Mouse (Mus musculus) bone marrow macrophage, adult 2 months (primary cell): Measurements from ENCODE around the gene Snap25. TPM values are rescaled to one million over a fixed set of nuclear protein-coding genes. Genes with fewer than 3 reads are reported as not detected.

Experiments
- H3K27ac ChIP-seq: 2 replicates; pipeline ENCODE4 v1.5.1; 2012; ENCODE audit warnings: low read depth, low read length; ENCODE audit not compliant: insufficient read depth
- H3K4me1 ChIP-seq: 2 replicates; pipeline ENCODE4 v1.6.1; 2012; ENCODE audit warnings: low read length; ENCODE audit not compliant: control insufficient read depth, insufficient read depth
- H3K4me3 ChIP-seq: 2 replicates; pipeline ENCODE4 v1.5.1; 2012; ENCODE audit warnings: mild to moderate bottlenecking, low read length, moderate library complexity; ENCODE audit not compliant: insufficient read depth
- CTCF ChIP-seq: IDR thresholded peaks from 2 replicates; pipeline ENCODE4 v1.5.1; 2012; ENCODE audit warnings: low read depth, mild to moderate bottlenecking, low read length, moderate library complexity
- POLR2A ChIP-seq: IDR thresholded peaks from 2 replicates; pipeline ENCODE4 v1.6.1; 2012; ENCODE audit warnings: mild to moderate bottlenecking, low read depth, low read length, borderline replicate concordance
- polyA plus RNA-seq: library from polyadenylated mRNA; stranded (reverse); fragments of >200 nt; gene quantifications from 2 replicates; pipeline ENCODE4 v1.2.4, GENCODE M21; 2012; ENCODE audit not compliant: missing spikeins, insufficient read depth, insufficient read length

The Snap25 gene
- polyA plus RNA-seq = not detected in 2 replicates

GRCm38 (mm10) chr2:136713299-136713758 is at the start of gene Snap25:
TSS of gene Snap25 (plus strand) at chr2:136713453.
- H3K27ac ChIP-seq = no peak within 1 kb of the TSS
- no peak within 1 kb of the TSS for H3K4me3 ChIP-seq
- TF ChIP-seq CTCF (no peak), POLR2A (no peak)
- no peaks in the 10 kb centered on the region for H3K4me1 ChIP-seq

DNA sequence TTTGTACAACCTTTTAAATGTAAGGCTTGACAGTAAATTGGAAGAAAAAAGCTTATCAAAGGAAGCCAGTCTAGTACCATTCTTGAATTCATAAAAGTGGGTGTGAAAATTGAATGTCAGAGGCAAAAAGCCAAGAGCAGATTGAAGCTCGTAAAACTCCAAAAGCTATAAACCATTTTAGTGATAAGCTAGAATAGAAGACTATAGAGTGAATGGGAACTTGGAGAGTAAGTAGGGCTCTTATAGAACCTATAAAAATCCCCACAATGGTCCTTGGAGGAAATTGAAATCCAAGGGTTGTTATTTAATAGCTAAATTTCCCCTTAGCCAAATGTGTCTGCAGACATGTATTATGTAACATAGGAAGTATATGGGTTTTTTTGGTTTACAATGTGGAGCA is 46.3 kb upstream of the Snap25 start:
- TF ChIP-seq POLR2A (no peak), CTCF (no peak)
- no peak overlapping the region for H3K27ac ChIP-seq
- H3K4me1 ChIP-seq = no peaks in the 10 kb centered on the region
- H3K4me3 ChIP-seq = no peak overlapping the region

GRCm38 (mm10) chr2:136669183-136669582 is 44.1 kb upstream of the Snap25 start:
- H3K27ac ChIP-seq = no peak overlapping the region
- TF ChIP-seq CTCF (no peak), POLR2A (no peak)

GRCm38 (mm10) chr2:136669665-136670064 is 43.6 kb upstream of the Snap25 start:
- no peak overlapping the region for H3K27ac ChIP-seq
- H3K4me1 ChIP-seq = no peaks in the 10 kb centered on the region
- TF ChIP-seq POLR2A = no peak
- TF ChIP-seq CTCF = no peak
- no peak overlapping the region for H3K4me3 ChIP-seq

More at GRCm38 (mm10) chr2:136669183-136669582, 44.1 kb upstream of the Snap25 start:
- H3K4me3 ChIP-seq = no peak overlapping the region
- no peaks in the 10 kb centered on the region for H3K4me1 ChIP-seq

DNA sequence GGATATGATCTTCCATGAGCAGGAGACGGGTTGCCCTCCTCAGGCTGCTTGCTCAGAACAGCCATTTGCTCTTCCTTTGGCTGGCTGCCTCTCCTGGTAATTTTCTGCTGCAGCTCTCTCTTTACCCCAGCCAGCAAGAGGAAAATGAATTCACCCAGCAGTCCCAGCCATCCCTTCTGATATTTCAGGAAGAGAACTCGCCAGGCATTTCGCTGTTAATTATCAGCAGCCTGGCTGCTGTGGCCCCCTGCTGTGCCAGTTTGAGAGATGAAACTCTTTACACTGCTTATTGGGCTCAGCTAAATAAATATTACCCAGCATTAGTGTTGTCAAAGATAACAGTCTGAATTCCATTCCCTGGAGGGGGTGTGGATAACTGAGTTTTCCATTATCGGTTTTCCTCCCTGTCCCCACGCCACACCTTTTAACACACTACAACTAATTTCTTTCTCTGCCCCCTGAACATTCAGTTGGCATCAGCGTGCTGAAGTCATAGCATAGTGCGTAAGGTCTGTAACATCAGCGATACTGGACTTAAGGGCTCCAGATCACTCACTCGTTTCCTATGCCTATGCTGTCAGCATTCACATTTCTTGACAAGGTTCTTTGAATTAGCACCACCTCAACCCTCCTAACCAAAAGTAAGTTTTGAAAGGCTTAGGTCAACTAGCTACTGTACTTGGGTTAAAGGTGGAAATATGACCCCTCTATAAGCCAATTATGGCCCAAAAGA is 42.5 kb upstream of the Snap25 start:
- Histone ChIP-seq H3K4me3 (no peak overlapping the region), H3K27ac (no peak overlapping the region), H3K4me1 (no peaks in the 10 kb centered on the region)
- TF ChIP-seq POLR2A (no peak), CTCF (no peak)

- Histone ChIP-seq H3K27ac (no peak overlapping the region), H3K4me3 (no peak overlapping the region), H3K4me1 (peaks cover 11% of the 10 kb centered on the region)
- TF ChIP-seq CTCF (no peak), POLR2A (no peak)
Observed at GRCm38 (mm10) chr2:136674077-136674757, 39.0 kb upstream of the Snap25 start.

DNA sequence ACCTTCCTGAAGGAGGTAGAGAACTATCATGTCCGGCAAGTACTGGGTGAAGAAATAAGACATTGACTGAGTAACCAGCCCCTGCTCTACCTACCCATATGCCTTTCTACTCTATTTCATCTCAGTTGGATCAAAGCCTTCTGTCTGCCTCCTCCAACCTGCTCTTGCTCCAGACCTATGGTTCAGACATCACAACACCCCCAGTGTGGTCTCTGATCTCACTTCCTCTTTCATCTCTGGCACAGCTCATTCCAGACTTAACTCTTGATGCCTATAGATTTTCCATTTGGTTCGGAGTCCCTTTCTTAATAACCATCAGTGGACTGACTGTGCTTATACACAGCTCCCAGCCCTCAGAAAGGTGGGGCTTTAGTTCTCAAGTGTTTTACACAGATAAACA is 37.1 kb upstream of the Snap25 start:
- Histone ChIP-seq H3K27ac (no peak overlapping the region), H3K4me3 (no peak overlapping the region), H3K4me1 (peaks cover 17% of the 10 kb centered on the region)
- TF ChIP-seq CTCF = no peak

DNA sequence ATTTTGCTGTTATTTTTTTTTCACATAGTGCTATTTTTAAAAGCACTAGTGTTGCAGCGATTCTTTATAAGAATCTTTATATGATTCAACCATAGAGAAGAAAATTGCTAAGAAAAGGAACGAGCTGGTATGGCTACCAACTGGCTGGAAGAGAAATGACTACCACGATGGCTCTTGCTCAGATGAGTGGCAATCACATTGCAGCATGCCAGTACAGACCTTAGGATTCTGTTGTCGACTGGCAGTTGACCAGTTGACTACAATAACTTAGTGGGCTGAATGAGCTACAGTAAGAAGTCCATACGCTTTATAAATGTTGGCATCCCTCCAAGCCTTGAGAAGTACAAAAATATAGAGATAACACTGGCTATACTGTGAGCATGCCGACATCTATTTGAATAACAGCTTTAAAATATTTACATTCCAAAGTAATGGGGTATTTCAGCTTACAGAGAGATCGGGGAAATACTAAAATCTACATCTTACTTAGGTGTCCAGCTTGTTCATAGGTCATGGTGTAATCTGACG is 36.3 kb upstream of the Snap25 start:
- H3K27ac ChIP-seq = no peak overlapping the region
- peaks cover 17% of the 10 kb centered on the region for H3K4me1 ChIP-seq
- H3K4me3 ChIP-seq = no peak overlapping the region
- no peak for TF ChIP-seq POLR2A
- TF ChIP-seq CTCF = no peak

DNA sequence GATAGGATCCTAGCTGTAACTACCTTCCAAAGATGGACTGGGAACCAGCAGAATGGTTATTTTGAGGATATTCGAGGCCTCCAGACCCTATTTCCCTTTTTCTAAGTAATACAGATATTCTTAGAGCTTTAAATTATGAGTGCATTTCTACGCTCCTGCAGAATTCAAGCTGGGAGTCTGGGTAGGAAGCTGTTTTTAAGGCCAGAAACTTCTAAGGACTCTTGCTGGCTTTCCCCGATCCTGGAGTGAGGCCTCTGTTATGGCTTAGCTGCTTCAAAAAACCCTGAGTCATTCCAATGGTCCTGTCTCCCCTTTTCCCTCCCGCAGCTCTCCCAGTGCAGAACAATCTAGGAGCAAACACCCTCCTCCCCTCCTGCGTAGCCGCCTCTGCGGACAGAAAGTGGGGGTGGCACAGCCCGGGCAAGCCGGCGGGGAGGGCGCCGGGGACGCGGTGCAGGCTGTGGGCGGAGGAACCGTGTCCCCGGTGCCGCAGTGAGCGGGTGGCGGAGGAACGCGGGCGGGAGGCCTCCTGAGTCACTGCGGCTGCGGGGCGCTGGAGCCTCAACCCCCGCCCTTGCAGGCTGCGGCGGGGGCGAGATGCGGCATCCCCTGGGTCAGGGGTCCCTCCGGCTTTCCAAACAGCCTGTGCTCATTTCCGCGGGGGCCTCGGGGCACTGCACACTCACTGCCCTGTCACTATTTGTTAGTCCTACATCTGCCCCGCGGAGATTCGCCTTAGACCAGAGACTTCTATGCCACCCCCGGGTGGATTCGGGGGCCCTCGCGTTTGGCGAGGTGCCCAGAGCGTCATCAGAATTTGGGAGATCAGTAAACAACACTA is 34.7 kb upstream of the Snap25 start:
- peak overlapping the region; percentile 92 for H3K27ac ChIP-seq
- H3K4me1 ChIP-seq = peaks cover 17% of the 10 kb centered on the region
- peak overlapping the region; percentile 68 for H3K4me3 ChIP-seq
- no peak for TF ChIP-seq POLR2A
- TF ChIP-seq CTCF = no peak
